Mouse (Mus musculus) spleen, adult 10 weeks (tissue): ENCODE measurements around the gene Arxes2. TPM values are rescaled to one million over a fixed set of nuclear protein-coding genes. Genes with fewer than 3 reads are reported as not detected.

ENCODE experiments used
- polyA plus RNA-seq: library from polyadenylated mRNA; stranded (reverse); fragments of 350-450 nt; fragmentation: Illumina TruSeq; extraction: RNeasy Lipid Tissue Mini Kit (QIAGEN cat#74804); gene quantifications from one replicate; pipeline ENCODE4 v1.2.3, GENCODE M21; 2015; ENCODE audit warnings: low replicate concordance; ENCODE audit not compliant: insufficient read depth

Gene Arxes2
- polyA plus RNA-seq, result 4.7 TPM

DNA sequence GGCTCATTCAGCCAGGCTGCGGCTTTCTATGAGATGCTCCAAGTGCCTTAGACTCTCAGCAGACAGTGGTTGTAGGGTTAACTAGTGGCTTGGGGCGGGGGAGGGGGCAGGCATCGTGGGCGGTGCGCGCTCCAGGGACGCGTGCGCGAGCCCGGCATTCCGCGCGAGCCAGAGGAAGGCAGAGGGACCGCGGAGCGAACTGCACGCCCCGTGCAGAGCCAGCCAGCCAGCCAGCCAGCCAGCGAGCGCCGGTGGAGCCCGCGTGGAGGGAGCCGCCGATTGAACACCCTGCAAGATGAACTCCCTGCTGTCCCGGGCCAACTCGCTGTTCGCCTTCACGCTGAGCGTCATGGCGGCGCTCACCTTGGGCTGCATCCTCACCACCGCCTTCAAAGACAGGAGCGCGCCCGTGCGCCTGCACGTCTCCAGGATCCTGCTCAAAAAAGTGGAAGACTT lies at the start of gene Arxes2:
Gene Arxes2, plus strand, starts transcription at position 161 of the 456 bp plus-strand sequence.

DNA sequence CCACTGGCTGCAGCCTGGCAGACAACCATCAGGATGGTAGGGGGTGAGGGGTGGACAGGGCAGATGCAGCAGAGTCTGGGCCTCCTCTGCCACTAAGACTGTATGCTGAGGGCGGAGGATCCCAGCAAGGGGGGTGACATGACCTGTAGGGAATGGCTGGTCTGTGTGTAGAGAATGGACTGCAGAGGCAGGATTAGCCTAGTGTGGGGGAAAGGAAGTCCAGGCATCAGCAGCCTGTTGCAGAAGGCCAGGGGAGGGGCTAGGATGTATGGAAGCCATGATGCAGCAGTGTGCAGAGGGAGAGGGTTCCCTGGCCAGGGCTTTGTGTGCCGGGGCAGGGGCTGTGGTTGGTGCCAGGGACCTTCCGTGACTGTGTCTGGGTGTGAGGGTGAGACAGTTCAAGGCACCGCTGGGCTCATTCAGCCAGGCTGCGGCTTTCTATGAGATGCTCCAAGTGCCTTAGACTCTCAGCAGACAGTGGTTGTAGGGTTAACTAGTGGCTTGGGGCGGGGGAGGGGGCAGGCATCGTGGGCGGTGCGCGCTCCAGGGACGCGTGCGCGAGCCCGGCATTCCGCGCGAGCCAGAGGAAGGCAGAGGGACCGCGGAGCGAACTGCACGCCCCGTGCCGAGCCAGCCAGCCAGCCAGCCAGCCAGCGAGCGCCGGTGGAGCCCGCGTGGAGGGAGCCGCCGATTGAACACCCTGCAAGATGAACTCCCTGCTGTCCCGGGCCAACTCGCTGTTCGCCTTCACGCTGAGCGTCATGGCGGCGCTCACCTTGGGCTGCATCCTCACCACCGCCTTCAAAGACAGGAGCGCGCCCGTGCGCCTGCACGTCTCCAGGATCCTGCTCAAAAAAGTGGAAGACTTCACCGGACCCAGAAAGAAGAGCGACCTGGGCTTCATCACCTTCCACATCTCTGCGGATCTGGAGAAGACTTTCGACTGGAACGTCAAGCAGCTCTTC lies 39.5 kb downstream of the Arxes2 start, which contains the start of gene Arxes1:
Gene Arxes1, plus strand, starts transcription at position 569 of the 965 bp plus-strand sequence.

Other genes starting within 250 kb of the Arxes2 start
- 17.4 TPM for gene Bhlhb9, start 196.2 kb upstream of the Arxes2 start, polyA plus RNA-seq
- 7.5 TPM for gene Gprasp2, start 154.8 kb upstream of the Arxes2 start, polyA plus RNA-seq
- gene Arxes1, start 39.5 kb downstream of the Arxes2 start, polyA plus RNA-seq, result 0.88 TPM
- gene Bex2, start 74.4 kb downstream of the Arxes2 start, polyA plus RNA-seq, result not detected
- not detected for gene Nxf3, start 91.4 kb downstream of the Arxes2 start, polyA plus RNA-seq
- 3.1 TPM for gene Bex4, start 145.2 kb downstream of the Arxes2 start, polyA plus RNA-seq
- 26.0 TPM for gene Tceal8, start 178.5 kb downstream of the Arxes2 start, polyA plus RNA-seq
- not detected for gene Tceal5, start 210.1 kb downstream of the Arxes2 start, polyA plus RNA-seq
- not detected for gene Tceal7, start 221.0 kb downstream of the Arxes2 start, polyA plus RNA-seq
- not detected for gene Bex1, start 221.7 kb downstream of the Arxes2 start, polyA plus RNA-seq